Mouse (Mus musculus) heart, postnatal 0 days (tissue): Measurements from ENCODE around the gene Pcbp4. TPM values are rescaled to one million over a fixed set of nuclear protein-coding genes. Genes with fewer than 3 reads are reported as not detected.
A peak's percentile ranks its signal among the peaks of the same experiment; 100 is the strongest.

Experiments
- ATAC-seq: fragments of 200-750 bp; cut with Nextera tagmentation; 2 replicates; pipeline ENCODE4 v1.8.0; 2017; ENCODE audit warnings: low read depth, moderate number of reproducible peaks, moderate library complexity; ENCODE audit not compliant: insufficient read depth
- DNase-seq: peaks from one replicate; pipeline ENCODE4 v3.0.0-alpha.2; 2016; ENCODE audit warnings: low spot score
- H3K27ac ChIP-seq: fragments of 300-500 bp; sonication (generic); 2 replicates; pipeline ENCODE4 v1.5.1; 2014; ENCODE audit warnings: low read depth, mild to moderate bottlenecking
- H3K27me3 ChIP-seq: fragments of 300-500 bp; sonication (generic); 2 replicates; pipeline ENCODE4 v1.6.1; 2014; ENCODE audit warnings: low read length, mixed read lengths; ENCODE audit not compliant: control insufficient read depth, insufficient read depth
- H3K36me3 ChIP-seq: fragments of 300-500 bp; sonication (generic); replicated peaks from 2 replicates; pipeline ENCODE4 v1.6.1; 2014; ENCODE audit warnings: low read length, mixed read lengths; ENCODE audit not compliant: control insufficient read depth, insufficient read depth
- H3K4me1 ChIP-seq: fragments of 300-500 bp; sonication (generic); 2 replicates; pipeline ENCODE4 v1.6.1; 2014; ENCODE audit warnings: antibody characterized with exemption; ENCODE audit not compliant: control insufficient read depth, insufficient read depth
- H3K4me2 ChIP-seq: fragments of 300-500 bp; sonication (generic); 2 replicates; pipeline ENCODE4 v1.6.1; 2014; ENCODE audit warnings: low read depth, mild to moderate bottlenecking, low read length, moderate library complexity
- H3K4me3 ChIP-seq: fragments of 300-500 bp; sonication (generic); 2 replicates; pipeline ENCODE4 v1.5.1; 2014; ENCODE audit warnings: low read depth, low read length
- H3K9ac ChIP-seq: fragments of 300-500 bp; sonication (generic); replicated peaks from 2 replicates; pipeline ENCODE4 v1.6.1; 2014; ENCODE audit warnings: low read depth, low read length, mixed read lengths
- H3K9me3 ChIP-seq: fragments of 300-500 bp; sonication (generic); replicated peaks from 2 replicates; pipeline ENCODE4 v1.6.1; 2016; ENCODE audit warnings: low read length; ENCODE audit not compliant: control insufficient read depth
- CTCF ChIP-seq: IDR thresholded peaks from 2 replicates; pipeline ENCODE4 v1.5.1; 2016; ENCODE audit warnings: antibody characterized with exemption, control low read depth, low read depth
- EP300 ChIP-seq: IDR thresholded peaks from 2 replicates; pipeline ENCODE4 v1.6.1; 2016; ENCODE audit warnings: antibody characterized with exemption, low read depth
- WGBS: fragments of 180-500 bp; shearing (Covaris S2); extraction: QIAGEN DNeasy Blood & Tissue Kit; methylation state at CpG from one replicate; pipeline ENCODE4 v1.1.7; 2014; 5-methylcytosine and 5-hydroxymethylcytosine counted together
- polyA plus RNA-seq: library from polyadenylated mRNA; unstranded; fragments of >200 nt; fragmentation: Nextera tagmentation; extraction: Ambion mirVana; gene quantifications from 2 replicates; pipeline ENCODE4 v1.2.1, GENCODE M21; 2015
- total RNA-seq: library from RNA; depleted of rRNA; stranded (reverse); fragments of >200 nt; gene quantifications from 2 replicates; pipeline ENCODE4 v1.2.3, GENCODE M21; 2014; ENCODE audit warnings: low replicate concordance

Gene Pcbp4
- total and polyA plus RNA-seq, 2 experiments from 2014 or later: 44.1 to 157 TPM

GRCm38 (mm10) chr9:106429221-106430014, 23.7 kb upstream of the Pcbp4 start, which contains the start of gene Rpl29:
Rpl29 (plus strand) TSS chr9:106429454.
- peak within 1 kb of the TSS; percentile 95 for H3K9ac ChIP-seq
- TF ChIP-seq CTCF (no peak), EP300 (peak; percentile 85)
- WGBS: under 1% methylated on average over 55 of the region's 55 CpGs
- H3K4me1 ChIP-seq: peaks cover 6% of the 10 kb centered on the region; the same call in 1 of the 2 replicates
- H3K4me2 ChIP-seq: peak within 1 kb of the TSS; percentile 97
- H3K9me3 ChIP-seq: no peaks in the 10 kb centered on the region
- H3K27ac ChIP-seq: peak within 1 kb of the TSS; percentile 95
- H3K4me3 ChIP-seq: peak within 1 kb of the TSS; percentile 89
- peaks cover 36% of the 10 kb centered on the region for H3K36me3 ChIP-seq
- DNase-seq (peak; percentile 97), ATAC-seq (peak; percentile 92)
- H3K27me3 ChIP-seq: no peaks in the 10 kb centered on the region

- H3K9ac ChIP-seq: peak overlapping the region; percentile 95
- no peak for TF ChIP-seq CTCF
- TF ChIP-seq EP300: no peak
- H3K27ac ChIP-seq: peak overlapping the region; percentile 95
- H3K4me1 ChIP-seq: peaks cover 6% of the 10 kb centered on the region; the same call in 1 of the 2 replicates
- H3K27me3 ChIP-seq: no peaks in the 10 kb centered on the region
- DNase-seq (no peak), ATAC-seq (no peak)
- H3K9me3 ChIP-seq: no peaks in the 10 kb centered on the region
- H3K4me2 ChIP-seq: peak overlapping the region; percentile 97
- WGBS: under 1% methylated on average over 4 of the region's 4 CpGs
- H3K36me3 ChIP-seq: peaks cover 39% of the 10 kb centered on the region
- peak overlapping the region; percentile 89 for H3K4me3 ChIP-seq
Measured at GRCm38 (mm10) chr9:106430015-106430264, 23.2 kb upstream of the Pcbp4 start.

GRCm38 (mm10) chr9:106433389-106433788, 19.7 kb upstream of the Pcbp4 start:
- no peak overlapping the region for H3K9ac ChIP-seq
- H3K9me3 ChIP-seq: no peaks in the 10 kb centered on the region
- ATAC-seq: no peak
- H3K27me3 ChIP-seq: no peaks in the 10 kb centered on the region
- H3K4me1 ChIP-seq: peaks cover 13% of the 10 kb centered on the region
- WGBS: 60% methylated on average over 7 of the region's 7 CpGs
- TF ChIP-seq CTCF: no peak
- no peak for TF ChIP-seq EP300
- H3K27ac ChIP-seq: no peak overlapping the region
- H3K36me3 ChIP-seq: peaks cover 44% of the 10 kb centered on the region
- no peak for DNase-seq
- H3K4me2 ChIP-seq: no peak overlapping the region
- H3K4me3 ChIP-seq: no peak overlapping the region

- Histone ChIP-seq H3K27ac (no peak overlapping the region), H3K4me3 (no peak overlapping the region), H3K9ac (no peak overlapping the region), H3K4me1 (peaks cover 7% of the 10 kb centered on the region), H3K4me2 (no peak overlapping the region), H3K27me3 (no peaks in the 10 kb centered on the region), H3K9me3 (no peaks in the 10 kb centered on the region), H3K36me3 (peaks cover 38% of the 10 kb centered on the region)
- ATAC-seq (no peak), DNase-seq (no peak)
- WGBS: 85% methylated on average over 9 of the region's 9 CpGs
- TF ChIP-seq EP300: no peak
- TF ChIP-seq CTCF: no peak
Measured at GRCm38 (mm10) chr9:106436566-106436965, 16.5 kb upstream of the Pcbp4 start.

GRCm38 (mm10) chr9:106442680-106443079, 10.4 kb upstream of the Pcbp4 start:
- WGBS: 72% methylated on average over 5 of the region's 5 CpGs
- no peak for ATAC-seq
- DNase-seq: no peak
- Histone ChIP-seq H3K4me3 (no peak overlapping the region), H3K4me2 (no peak overlapping the region), H3K36me3 (0 out of 2 replicates have a peak, but pooled peaks cover 3% of the 10 kb centered on the region), H3K27ac (no peak overlapping the region), H3K9ac (no peak overlapping the region), H3K9me3 (no peaks in the 10 kb centered on the region), H3K27me3 (no peaks in the 10 kb centered on the region), H3K4me1 (peaks cover 2% of the 10 kb centered on the region)
- TF ChIP-seq EP300: no peak
- peak; percentile 29 for TF ChIP-seq CTCF

DNA sequence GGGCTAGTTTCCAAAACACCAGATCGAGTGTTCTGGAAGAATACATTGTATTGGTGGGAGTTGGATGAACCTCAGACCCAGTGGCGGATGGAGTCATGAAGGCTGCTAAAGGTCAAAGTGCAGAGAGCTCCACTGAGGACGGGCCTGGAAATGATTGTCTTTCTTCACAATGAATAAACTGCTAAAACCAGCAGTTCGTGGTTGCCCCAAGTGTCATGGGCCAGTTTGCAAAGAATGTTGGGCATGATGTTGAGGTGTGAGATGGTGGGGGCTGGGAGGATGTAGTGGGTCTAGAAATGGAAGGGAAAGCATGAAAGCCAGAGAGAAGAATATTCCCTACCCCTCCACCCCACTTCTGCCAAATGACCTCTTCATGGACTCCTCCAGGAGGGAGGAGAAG, 8.3 kb upstream of the Pcbp4 start:
- Histone ChIP-seq H3K9ac (no peak overlapping the region), H3K27me3 (no peaks in the 10 kb centered on the region), H3K27ac (no peak overlapping the region), H3K4me3 (no peak overlapping the region), H3K36me3 (0 out of 2 replicates have a peak, but pooled peaks cover 3% of the 10 kb centered on the region), H3K4me1 (peaks cover 13% of the 10 kb centered on the region), H3K4me2 (no peak overlapping the region), H3K9me3 (no peaks in the 10 kb centered on the region)
- ATAC-seq: no peak
- DNase-seq: no peak
- 72% methylated on average over 4 of the region's 4 CpGs for WGBS
- TF ChIP-seq CTCF (no peak), EP300 (no peak)
